Mouse (Mus musculus) liver (tissue): ENCODE measurements around the gene Bok.

Experiments
- DNase-seq: peaks from one replicate; pipeline ENCODE4 v3.0.0-alpha.2; 2020; ENCODE audit warnings: mixed read lengths

Gene Bok

GRCm38 (mm10) chr1:93691106-93691505, 5.6 kb downstream of the Bok start:
- no peak for DNase-seq

DNA sequence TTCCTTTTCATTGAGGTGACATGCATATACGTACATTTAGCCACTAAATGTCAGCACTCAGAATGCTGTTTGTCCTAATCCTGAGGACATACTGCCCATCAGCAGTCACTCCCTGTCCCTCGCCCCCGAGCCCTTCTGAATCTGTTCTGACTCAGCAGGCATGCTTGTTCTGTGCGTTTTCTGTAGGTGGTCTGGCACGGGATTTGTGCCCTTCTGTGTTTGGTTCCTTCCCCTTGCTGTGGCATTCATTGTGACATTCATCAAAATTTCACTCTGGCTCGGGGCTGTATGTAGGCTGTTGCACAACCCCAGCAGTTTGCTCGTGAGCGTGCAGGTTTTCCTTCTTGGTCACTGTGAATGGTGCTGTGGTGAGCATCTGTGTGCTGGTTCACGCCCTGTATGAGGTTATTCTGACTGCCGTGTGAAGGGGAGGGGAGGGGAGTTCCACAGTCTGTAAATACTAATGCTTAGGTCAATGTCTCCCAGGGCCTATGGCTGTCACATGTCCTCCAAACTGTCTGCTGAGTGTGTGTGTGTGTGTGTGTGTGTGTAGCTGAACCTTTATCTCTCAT, 6.4 kb downstream of the Bok start:
- DNase-seq, result no peak

- no peak for DNase-seq
These were observed 7.3 kb downstream of the Bok start for GRCm38 (mm10) chr1:93692773-93693172.

GRCm38 (mm10) chr1:93693502-93693901, 8.0 kb downstream of the Bok start:
- no peak for DNase-seq

GRCm38 (mm10) chr1:93693943-93694342, 8.5 kb downstream of the Bok start:
- DNase-seq, result no peak

- no peak for DNase-seq
These were observed 9.5 kb downstream of the Bok start for GRCm38 (mm10) chr1:93694966-93695365.

- DNase-seq, result no peak
These were observed 11.9 kb downstream of the Bok start for GRCm38 (mm10) chr1:93697317-93697716.

DNA sequence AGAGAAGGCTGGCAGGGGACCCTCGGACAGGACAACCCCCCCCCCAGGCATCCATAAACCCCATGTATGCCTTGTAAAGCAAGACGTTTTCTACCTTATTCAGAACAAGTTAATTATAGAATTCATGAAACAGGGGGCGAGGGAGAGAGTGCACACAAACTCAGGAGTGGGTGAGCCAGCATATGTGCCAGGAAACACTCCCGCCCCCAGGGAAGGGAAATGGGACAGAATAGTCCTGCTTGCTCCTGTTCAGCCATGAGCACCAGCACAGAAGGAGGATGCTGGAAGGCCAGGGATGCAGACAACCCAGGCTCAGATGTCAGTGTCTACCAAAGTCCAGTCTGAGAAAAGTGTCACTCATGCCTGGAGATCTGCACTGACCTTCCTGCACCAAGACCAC, 13.7 kb downstream of the Bok start:
- DNase-seq, result no peak

GRCm38 (mm10) chr1:93702106-93702505, 16.6 kb downstream of the Bok start:
- no peak for DNase-seq

GRCm38 (mm10) chr1:93703472-93704048, 18.1 kb downstream of the Bok start:
- no peak for DNase-seq

DNA sequence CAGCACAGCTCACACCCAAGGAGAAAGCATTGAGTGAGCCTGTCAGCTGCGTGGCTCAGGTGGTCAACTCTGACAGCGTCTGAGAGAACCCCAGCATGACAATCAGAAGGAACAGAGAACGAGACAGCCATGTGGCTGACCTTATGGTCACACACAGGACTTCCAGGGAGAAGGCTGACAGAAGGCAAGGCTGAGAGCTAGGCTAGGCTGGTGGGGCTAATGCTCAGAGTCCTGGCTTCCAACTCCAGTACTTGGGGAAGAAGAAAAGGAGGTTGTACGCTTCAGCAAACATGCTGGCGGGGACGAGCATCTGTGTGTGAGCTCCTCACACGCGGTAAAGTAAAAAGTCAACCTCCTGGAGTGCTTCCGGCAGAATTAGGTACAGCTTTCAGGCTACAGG, 18.9 kb downstream of the Bok start:
- DNase-seq, result no peak

DNA sequence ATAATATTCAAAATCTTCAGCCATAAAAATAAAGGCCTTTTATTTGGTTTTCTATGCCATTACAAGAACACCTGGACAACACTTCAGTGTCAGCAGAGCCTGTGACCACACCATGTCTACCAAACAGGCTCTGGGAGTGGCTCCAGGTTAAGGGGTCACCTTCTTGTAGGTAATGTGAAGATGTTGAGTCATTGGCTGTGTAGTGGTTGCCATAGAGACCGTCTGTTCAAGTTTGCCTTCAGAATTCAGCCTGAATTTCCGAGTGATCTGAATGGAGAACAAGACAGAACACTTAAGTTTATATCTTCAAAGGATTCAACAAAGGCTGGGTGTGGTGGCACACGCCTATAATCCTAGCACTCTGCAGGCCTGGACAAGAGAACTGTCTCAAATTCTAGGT, 19.9 kb downstream of the Bok start:
- DNase-seq, result no peak

DNA sequence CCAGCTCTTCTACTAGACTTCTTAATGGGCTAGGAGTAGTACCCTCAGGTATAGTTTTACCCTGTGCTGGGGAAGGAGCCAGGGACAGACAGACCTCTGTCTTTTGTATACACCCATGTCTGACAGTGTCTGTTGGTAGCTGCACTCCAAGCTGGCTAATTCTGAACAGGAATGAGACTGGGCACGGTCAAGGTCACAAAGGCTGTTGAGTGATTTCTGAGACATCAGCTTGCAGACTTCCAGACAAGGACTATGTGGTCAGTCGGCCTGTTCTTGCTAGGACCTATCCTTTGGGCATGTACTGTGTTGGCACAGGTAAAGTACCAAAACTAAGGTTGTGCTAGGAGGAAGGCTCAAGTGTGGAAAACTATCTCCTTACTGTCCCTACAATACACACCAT, 30.7 kb downstream of the Bok start:
- no peak for DNase-seq

DNA sequence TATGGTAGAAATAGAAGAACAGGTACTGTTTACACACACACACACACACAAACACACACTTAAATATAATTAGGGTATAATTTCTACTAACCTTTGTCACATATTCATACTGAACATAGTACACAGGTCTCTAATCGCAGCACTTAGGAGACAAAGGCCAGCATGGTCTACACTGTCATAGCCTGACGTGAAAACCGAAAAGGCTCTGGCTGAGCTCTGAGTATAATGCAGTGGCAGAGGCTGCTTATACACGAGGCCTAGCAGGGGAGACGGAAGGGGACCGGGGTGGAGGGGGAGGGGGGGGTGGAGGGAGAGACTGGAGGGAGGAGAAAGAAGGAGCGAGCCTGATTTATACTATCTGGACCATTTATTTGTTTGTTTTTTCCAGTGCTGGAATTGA, 36.1 kb downstream of the Bok start:
- no peak for DNase-seq

GRCm38 (mm10) chr1:93724623-93725022, 39.2 kb downstream of the Bok start:
- DNase-seq, result no peak

DNA sequence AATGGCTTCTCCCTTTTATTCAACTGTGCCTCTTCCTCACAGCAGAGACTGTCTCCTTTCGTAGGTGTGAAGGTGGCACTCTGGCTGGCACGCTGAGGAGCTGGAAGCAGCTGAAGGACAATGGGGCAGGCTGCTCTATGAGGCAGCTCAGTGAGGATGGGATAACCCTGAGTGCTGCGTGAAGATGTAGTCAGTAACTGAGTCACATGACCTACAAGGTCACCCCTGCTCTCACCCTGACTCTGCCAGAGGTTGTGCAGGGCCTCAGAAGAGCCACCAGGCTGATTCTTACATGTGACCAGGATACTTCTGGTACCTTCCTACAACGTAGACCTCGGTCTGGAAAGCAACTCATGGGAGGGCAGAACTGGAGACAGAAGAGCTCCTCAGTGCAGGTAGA, 40.2 kb downstream of the Bok start:
- no peak for DNase-seq

DNA sequence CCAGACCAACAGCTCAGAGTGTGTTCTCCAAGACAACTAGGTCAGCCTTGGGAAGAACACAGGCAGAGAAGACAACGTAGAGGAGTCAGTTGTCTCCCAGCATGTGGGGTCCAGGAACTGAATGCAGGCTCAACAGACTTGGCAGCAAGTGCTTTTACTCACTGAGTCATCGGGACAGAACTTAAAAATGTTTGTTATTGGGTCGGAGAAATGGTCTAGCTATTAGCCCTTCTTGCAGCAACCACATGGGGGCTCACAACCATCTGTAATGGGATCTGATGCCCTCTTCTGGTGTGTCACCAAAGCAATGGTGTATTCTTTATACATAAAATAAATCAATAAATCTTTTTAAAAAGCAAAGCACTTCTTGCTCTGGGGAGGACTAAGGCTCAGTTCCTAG, 40.7 kb downstream of the Bok start:
- DNase-seq, result no peak

- DNase-seq, result peak; percentile 49
These were observed 41.5 kb downstream of the Bok start for GRCm38 (mm10) chr1:93726974-93727373.

- DNase-seq, result no peak
These were observed 45.6 kb downstream of the Bok start for GRCm38 (mm10) chr1:93731103-93731502.

DNA sequence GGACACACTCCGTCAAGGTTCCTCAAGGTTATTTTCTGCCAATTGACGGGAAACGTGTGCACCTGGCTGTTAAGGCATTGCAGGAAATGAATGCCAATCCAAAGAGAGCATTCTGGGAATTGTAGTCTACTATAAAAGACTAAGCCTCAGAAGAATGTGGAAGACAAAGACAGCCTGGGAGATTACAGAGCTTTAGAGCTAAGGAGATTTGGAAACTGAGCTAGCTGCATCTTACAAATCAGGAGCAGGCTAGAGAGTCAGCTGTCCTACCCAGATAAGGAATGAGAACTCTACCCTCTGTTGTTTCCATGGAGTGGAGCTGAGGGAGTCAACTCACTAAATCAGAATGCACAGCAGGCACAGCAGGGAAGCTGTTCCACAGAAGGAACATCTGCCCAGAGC, 46.4 kb downstream of the Bok start:
- DNase-seq, result no peak

DNA sequence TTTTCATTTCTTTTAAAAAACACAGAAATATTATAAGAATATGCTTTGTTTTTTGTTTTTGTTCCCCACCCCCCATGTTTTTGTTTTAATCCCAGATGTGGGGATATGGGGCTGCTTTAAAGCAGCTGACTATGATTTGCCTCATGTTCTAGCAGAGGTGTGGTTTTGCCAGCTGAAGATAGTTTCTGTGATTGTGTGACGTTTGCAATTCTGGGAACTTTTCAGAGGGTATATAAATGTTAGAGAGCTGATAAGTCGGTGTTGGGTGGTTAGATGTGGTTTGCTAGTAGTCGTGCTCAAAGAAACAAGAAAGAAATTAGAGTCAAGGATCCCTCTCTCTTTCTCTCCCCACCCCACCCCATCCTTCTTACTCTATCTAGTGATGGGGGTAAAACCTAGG, 50.4 kb downstream of the Bok start:
- no peak for DNase-seq

- no peak for DNase-seq
These were observed 52.3 kb downstream of the Bok start for GRCm38 (mm10) chr1:93737711-93738110.

DNA sequence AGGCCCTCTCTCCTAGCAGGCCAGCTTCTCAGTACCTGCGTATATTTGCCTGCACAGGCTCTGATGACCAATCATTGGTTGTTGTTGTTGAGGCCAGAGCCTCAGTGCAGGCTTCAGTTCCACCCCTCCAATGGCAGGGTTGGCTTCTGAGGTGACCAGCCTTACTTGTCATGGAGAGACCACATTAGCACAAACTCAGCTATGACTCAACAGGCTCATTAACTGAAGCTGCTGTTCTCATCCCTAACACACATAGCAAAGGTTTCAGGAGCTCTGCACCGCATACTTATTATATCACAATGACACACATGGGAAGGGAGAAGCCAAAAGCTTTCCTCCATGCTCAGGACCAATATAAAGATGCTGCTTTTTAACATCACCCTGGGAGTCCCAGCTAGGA, 55.2 kb downstream of the Bok start:
- no peak for DNase-seq

GRCm38 (mm10) chr1:93741987-93742386, 56.5 kb downstream of the Bok start:
- DNase-seq, result peak; percentile 60

- DNase-seq, result peak; percentile 18
These were observed 57.5 kb downstream of the Bok start for GRCm38 (mm10) chr1:93742910-93743309.
